Mouse (Mus musculus) frontal cortex, postnatal 25 days (tissue): ENCODE measurements at regions not wholly inside any gene's neighbourhood (a gene's known extent, or its start where the extent isn't known, plus 50 kb on each side); places are given as distances from the start of the nearest gene placed in this dataset.

Source experiments
- DNase-seq, 2 experiments: peaks; one replicate each; pipeline ENCODE4 v3.0.0; 2022; ENCODE audit warnings: low spot score in 2 of 2

- DNase-seq: no peak
Measured at GRCm38 (mm10) chr9:50257162-50257561, 87.6 kb downstream of the Rpl10-ps3 start.

GRCm38 (mm10) chr9:50244982-50245671 is 99.6 kb downstream of the Rpl10-ps3 start:
- no peak for DNase-seq

- no peak for DNase-seq
Measured at GRCm38 (mm10) chr9:50240923-50241322, 103.8 kb downstream of the Rpl10-ps3 start.

- DNase-seq: no peak
Measured at GRCm38 (mm10) chr9:50235908-50236307, 108.9 kb downstream of the Rpl10-ps3 start.

- DNase-seq: no peak
Measured at GRCm38 (mm10) chr9:50234655-50235054, 110.1 kb downstream of the Rpl10-ps3 start.

- no peak for DNase-seq
Measured at GRCm38 (mm10) chr9:50232958-50233510, 111.7 kb downstream of the Rpl10-ps3 start.

- no peak for DNase-seq
Measured at GRCm38 (mm10) chr9:50210481-50210880, 134.3 kb downstream of the Rpl10-ps3 start.

- no peak for DNase-seq
Measured at GRCm38 (mm10) chr9:50199422-50200218, 145.1 kb downstream of the Rpl10-ps3 start.

- no peak for DNase-seq
Measured at GRCm38 (mm10) chr9:50192400-50193110, 152.2 kb downstream of the Rpl10-ps3 start.

- DNase-seq: no peak
Measured at GRCm38 (mm10) chr9:50191136-50191535, 153.6 kb downstream of the Rpl10-ps3 start.

GRCm38 (mm10) chr9:50188576-50189070 is 156.1 kb downstream of the Rpl10-ps3 start:
- no peak for DNase-seq

GRCm38 (mm10) chr9:50181360-50181759 is 163.4 kb downstream of the Rpl10-ps3 start:
- DNase-seq: no peak

GRCm38 (mm10) chr9:50176131-50176530 is 168.6 kb downstream of the Rpl10-ps3 start:
- DNase-seq: no peak

- DNase-seq: peak; percentile 27 to 52
Measured at GRCm38 (mm10) chr9:50171826-50172464, 172.8 kb downstream of the Rpl10-ps3 start.

- no peak for DNase-seq
Measured at GRCm38 (mm10) chr9:50171164-50171563, 173.6 kb downstream of the Rpl10-ps3 start.

- DNase-seq: no peak
Measured at GRCm38 (mm10) chr9:50170637-50171036, 174.1 kb downstream of the Rpl10-ps3 start.

- DNase-seq: no peak
Measured at GRCm38 (mm10) chr9:50154618-50155017, 190.2 kb downstream of the Rpl10-ps3 start.

- DNase-seq: no peak
Measured at GRCm38 (mm10) chr9:50150091-50150490, 194.7 kb downstream of the Rpl10-ps3 start.

GRCm38 (mm10) chr9:50142756-50143155 is 202.0 kb downstream of the Rpl10-ps3 start:
- DNase-seq: no peak

GRCm38 (mm10) chr9:50142091-50142490 is 202.7 kb downstream of the Rpl10-ps3 start:
- no peak for DNase-seq

- DNase-seq: no peak
Measured at GRCm38 (mm10) chr9:50141176-50141575, 203.6 kb downstream of the Rpl10-ps3 start.
